ENCODE assay signal across 22 mouse cellular contexts in the genomic region with DNA sequence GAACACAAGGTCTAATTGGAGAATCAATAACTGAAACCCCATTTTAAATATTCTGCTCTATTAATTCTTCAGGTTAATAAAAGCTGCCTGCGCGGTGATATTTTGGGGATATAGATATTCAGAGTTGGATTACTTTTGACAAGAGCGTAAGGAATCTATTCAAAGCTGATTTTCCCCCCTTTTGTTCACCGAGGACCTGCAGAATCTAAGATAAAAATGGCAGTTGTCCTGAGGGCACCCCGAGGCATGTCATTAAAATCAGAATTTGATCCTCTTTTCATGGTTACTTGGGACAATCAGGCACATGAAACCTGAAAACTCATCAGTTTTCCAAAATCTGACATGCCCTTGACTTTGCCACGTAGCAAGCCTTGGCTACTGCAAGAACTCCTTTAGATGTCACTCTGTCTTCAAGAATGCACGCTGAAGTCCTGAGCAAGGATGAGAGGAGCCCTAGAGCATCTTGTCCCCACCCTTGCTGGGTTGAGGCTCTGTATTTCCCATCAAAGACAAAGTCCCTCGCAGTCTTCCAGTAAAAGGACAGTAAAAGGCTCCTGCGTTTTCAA.
DNase-seq lines count a peak whose midpoint lies in the region; ATAC-seq and TF ChIP-seq lines count a peak whose summit lies in the region.
"Had no signal": no experiment of that assay in that cellular context is flagged by ENCODE, and none has a peak within 500 bp of the region (broad histone marks: within the 10 kb centered on the region; RNA-seq: fewer than 3 reads in every experiment).

No protein-coding gene starts in this region.

- H3K4me2 ChIP-seq in forebrain, embryonic 11.5 days (ENCODE audit: low read depth, low read length, severe bottlenecking) = no peak overlapping the region
- H3K4me2 ChIP-seq in forebrain, embryonic 15.5 days (replicated peaks) = no peak overlapping the region
- no peak overlapping the region for H3K4me2 ChIP-seq in CH12.LX (ENCODE audit: insufficient read depth, low read depth, poor library complexity, severe bottlenecking)
- H3K4me2 ChIP-seq in forebrain, postnatal 0 days (ENCODE audit: low read depth) = no peak overlapping the region
- no peak overlapping the region for H3K4me2 ChIP-seq in midbrain, embryonic 15.5 days
- H3K4me2 ChIP-seq: hindbrain, embryonic 13.5 days; intestine, embryonic 15.5 days; liver, embryonic 11.5 days had no signal

- peak; percentile 49 for ATAC-seq in forebrain, embryonic 11.5 days (replicated peaks; ENCODE audit: low FRiP score)
- no peak for ATAC-seq in forebrain, embryonic 15.5 days (replicated peaks)
- ATAC-seq in forebrain, postnatal 0 days = peak; percentile 38; the same call in 1 of the 2 replicates
- peak; percentile 68 for ATAC-seq in midbrain, embryonic 15.5 days (replicated peaks)
- ATAC-seq: intestine, embryonic 15.5 days; liver, postnatal 0 days; lung, postnatal 0 days; Patski had no signal

- no peaks in the 10 kb centered on the region for H3K9me3 ChIP-seq in forebrain, embryonic 11.5 days (ENCODE audit: control insufficient read depth, low read length)
- no peaks in the 10 kb centered on the region for H3K9me3 ChIP-seq in forebrain, embryonic 15.5 days
- no peaks in the 10 kb centered on the region for H3K9me3 ChIP-seq in CH12.LX (replicated peaks; ENCODE audit: low read length)
- H3K9me3 ChIP-seq in forebrain, postnatal 0 days (ENCODE audit: low read length) = no peaks in the 10 kb centered on the region
- H3K9me3 ChIP-seq in midbrain, embryonic 15.5 days = no peaks in the 10 kb centered on the region
- H3K9me3 ChIP-seq: embryonic facial prominence, embryonic 10.5 days; hindbrain, embryonic 13.5 days; intestine, embryonic 15.5 days had no signal

- DNase-seq in forebrain, embryonic 11.5 days (ENCODE audit: low spot score) = no peak
- no peak for DNase-seq in CH12.LX (ENCODE audit: extremely low read depth)
- DNase-seq in forebrain, postnatal 0 days = no peak
- no peak for DNase-seq in lung, postnatal 14 days
- no peak for DNase-seq in layer of hippocampus, adult 18-20 months (ENCODE audit: low spot score in 2 of 2)
- DNase-seq: adrenal gland, adult 2 months; cerebellum, adult 18-20 months; cerebellum, postnatal 25 days; gastrocnemius, postnatal 14 days; kidney, adult 9 months; kidney, postnatal 14 days; liver, postnatal 0 days had no signal

- H3K4me1 ChIP-seq in forebrain, embryonic 11.5 days (replicated peaks; ENCODE audit: control insufficient read depth, insufficient read depth, low read length) = peaks cover 3% of the 10 kb centered on the region; the same call in 1 of the 2 replicates
- H3K4me1 ChIP-seq in forebrain, embryonic 15.5 days = peaks cover 45% of the 10 kb centered on the region
- H3K4me1 ChIP-seq in CH12.LX (ENCODE audit: control insufficient read depth in 1 of 2, insufficient read depth in 2 of 2) = peaks cover 0 to 10% of the 10 kb centered on the region in 2 experiments; a peak in 2 of 4 replicates
- peaks cover 13% of the 10 kb centered on the region; the same call in 1 of the 2 replicates for H3K4me1 ChIP-seq in forebrain, postnatal 0 days (ENCODE audit: insufficient read depth)
- peaks cover 34% of the 10 kb centered on the region for H3K4me1 ChIP-seq in midbrain, embryonic 15.5 days
- H3K4me1 ChIP-seq: intestine, embryonic 15.5 days had no signal

- no peaks in the 10 kb centered on the region for H3K36me3 ChIP-seq in forebrain, embryonic 11.5 days (ENCODE audit: control insufficient read depth, insufficient read depth, low read length)
- no peaks in the 10 kb centered on the region for H3K36me3 ChIP-seq in forebrain, embryonic 15.5 days
- no peaks in the 10 kb centered on the region for H3K36me3 ChIP-seq in CH12.LX (replicated peaks in 1 of 2; ENCODE audit: control insufficient read depth in 1 of 2, insufficient read depth in 1 of 2, low read length in 1 of 2)
- H3K36me3 ChIP-seq in forebrain, postnatal 0 days (ENCODE audit: insufficient read depth) = no peaks in the 10 kb centered on the region
- no peaks in the 10 kb centered on the region for H3K36me3 ChIP-seq in midbrain, embryonic 15.5 days (replicated peaks)
- H3K36me3 ChIP-seq: embryonic facial prominence, embryonic 10.5 days; G1E; hindbrain, embryonic 13.5 days; intestine, embryonic 15.5 days had no signal

- TF ChIP-seq CTCF in CH12.LX (conservative IDR thresholded peaks at IDR 0.05 in 1 of 2, IDR thresholded peaks at IDR 0.05 in 1 of 2; ENCODE audit: low read depth in 2 of 2, low read length in 2 of 2) = 0 out of 4 replicates have a peak, but pooled peaks of 1 of the 2 experiments have one; percentile 4
- peak; percentile 28; the same call in 1 of the 2 replicates for TF ChIP-seq CTCF in forebrain, postnatal 0 days (IDR thresholded peaks at IDR 0.05; ENCODE audit: low read depth)

- no peak for TF ChIP-seq EP300 in CH12.LX (IDR thresholded peaks at IDR 0.05; ENCODE audit: low read length)

- no peak overlapping the region for H3K27ac ChIP-seq in forebrain, embryonic 11.5 days (ENCODE audit: low read depth, low read length)
- no peak overlapping the region for H3K27ac ChIP-seq in forebrain, embryonic 15.5 days (replicated peaks)
- no peak overlapping the region for H3K27ac ChIP-seq in CH12.LX (ENCODE audit: insufficient read depth, low read depth)
- H3K27ac ChIP-seq in forebrain, postnatal 0 days (ENCODE audit: low read depth, low read length) = no peak overlapping the region
- 0 out of 2 replicates have a peak overlapping the region, but pooled peaks have one; percentile 5 for H3K27ac ChIP-seq in midbrain, embryonic 15.5 days
- H3K27ac ChIP-seq: embryonic facial prominence, embryonic 10.5 days; intestine, embryonic 15.5 days; layer of hippocampus, adult 2 months had no signal

- TF ChIP-seq POLR2A in CH12.LX (IDR thresholded peaks at IDR 0.05; ENCODE audit: low read depth, low read length) = no peak

- H3K27me3 ChIP-seq in forebrain, embryonic 11.5 days (ENCODE audit: control insufficient read depth, insufficient read depth, low read length) = no peaks in the 10 kb centered on the region
- H3K27me3 ChIP-seq in forebrain, embryonic 15.5 days = no peaks in the 10 kb centered on the region
- H3K27me3 ChIP-seq in CH12.LX (replicated peaks) = no peaks in the 10 kb centered on the region
- H3K27me3 ChIP-seq in forebrain, postnatal 0 days (ENCODE audit: insufficient read depth, low read length) = no peaks in the 10 kb centered on the region
- H3K27me3 ChIP-seq in midbrain, embryonic 15.5 days (replicated peaks) = no peaks in the 10 kb centered on the region
- H3K27me3 ChIP-seq: hindbrain, embryonic 13.5 days; intestine, embryonic 15.5 days had no signal

- in situ Hi-C loops in CH12.LX (cut with MboI; ENCODE audit: low pct_ligation_motif_present, low pct_unique_long_range_greater_than_20kb, low sequenced_read_pairs) = no loop called here

- H3K9ac ChIP-seq in forebrain, embryonic 11.5 days (ENCODE audit: low read length) = no peak overlapping the region
- H3K9ac ChIP-seq in forebrain, embryonic 15.5 days (replicated peaks) = no peak overlapping the region
- no peak overlapping the region for H3K9ac ChIP-seq in CH12.LX (ENCODE audit: insufficient read depth, low read depth)
- no peak overlapping the region for H3K9ac ChIP-seq in forebrain, postnatal 0 days
- H3K9ac ChIP-seq in midbrain, embryonic 15.5 days = no peak overlapping the region
- H3K9ac ChIP-seq: hindbrain, embryonic 13.5 days; intestine, embryonic 15.5 days; liver, postnatal 0 days had no signal

- 38% methylated on average over 9 of the region's 9 CpGs for WGBS in forebrain, embryonic 11.5 days
- 22% methylated on average over 9 of the region's 9 CpGs for WGBS in forebrain, embryonic 15.5 days
- 26% methylated on average over 9 of the region's 9 CpGs for WGBS in forebrain, postnatal 0 days
- 23% methylated on average over 9 of the region's 9 CpGs for WGBS in midbrain, embryonic 15.5 days

- no peaks in the 10 kb centered on the region for H3K79me2 ChIP-seq in CH12.LX (replicated peaks; ENCODE audit: control insufficient read depth, extremely low read depth, insufficient read depth, poor library complexity, severe bottlenecking)

- peak; percentile 15 for TF ChIP-seq RAD21 in CH12.LX (IDR thresholded peaks at IDR 0.05; ENCODE audit: low read depth, low read length)

- no peak overlapping the region for H3K4me3 ChIP-seq in forebrain, embryonic 11.5 days (ENCODE audit: low read depth, low read length)
- no peak overlapping the region for H3K4me3 ChIP-seq in forebrain, embryonic 15.5 days
- H3K4me3 ChIP-seq in CH12.LX (replicated peaks in 1 of 3; ENCODE audit: low read depth in 2 of 3, low read length in 2 of 3, poor library complexity in 1 of 3) = no peak overlapping the region
- H3K4me3 ChIP-seq in forebrain, postnatal 0 days (ENCODE audit: low read depth, low read length) = no peak overlapping the region
- no peak overlapping the region for H3K4me3 ChIP-seq in midbrain, embryonic 15.5 days
- H3K4me3 ChIP-seq: embryonic facial prominence, embryonic 10.5 days; hindbrain, embryonic 13.5 days; intestine, embryonic 15.5 days; layer of hippocampus, adult 2 months had no signal

- dilution Hi-C loops in CH12.LX (cut with MboI; ENCODE audit: extremely low pct_ligation_motif_present, extremely low pct_unique_long_range_greater_than_20kb, low sequenced_read_pairs) = no loop called here

TF ChIP-seq in CH12.LX, 34 proteins besides CTCF, POLR2A, EP300 and RAD21 (continues in another document):
- TF ChIP-seq USF1 (IDR thresholded peaks at IDR 0.05; ENCODE audit: low read depth, low read length) (no peak), MEF2A (IDR thresholded peaks at IDR 0.05; ENCODE audit: borderline replicate concordance, low read depth, low read length) (no peak), JUN (IDR thresholded peaks at IDR 0.05; ENCODE audit: insufficient read depth, low read depth, low read length) (no peak), GABPA (IDR thresholded peaks at IDR 0.05; ENCODE audit: insufficient replicate concordance, low read depth, low read length) (no peak), KAT2A (IDR thresholded peaks at IDR 0.05; ENCODE audit: insufficient replicate concordance, low read length) (no peak), MAX (IDR thresholded peaks at IDR 0.05; ENCODE audit: low read length) (no peak), CHD2 (IDR thresholded peaks at IDR 0.05; ENCODE audit: low read length) (no peak), BHLHE40 (IDR thresholded peaks at IDR 0.05; ENCODE audit: low read depth, low read length) (no peak), TBP (conservative IDR thresholded peaks at IDR 0.05; ENCODE audit: low read depth, low read length) (no peak), SMC3 (IDR thresholded peaks at IDR 0.05; ENCODE audit: low read depth, low read length) (no peak), PAX5 (IDR thresholded peaks at IDR 0.05; ENCODE audit: low read length) (no peak), NRF1 (IDR thresholded peaks at IDR 0.05; ENCODE audit: low read depth, low read length) (no peak), MAFK (IDR thresholded peaks at IDR 0.05; ENCODE audit: insufficient replicate concordance, low read length) (no peak), JUND (conservative IDR thresholded peaks at IDR 0.05; ENCODE audit: low read depth, low read length) (no peak), MYC (IDR thresholded peaks at IDR 0.05; ENCODE audit: low read depth, low read length) (no peak), HCFC1 (IDR thresholded peaks at IDR 0.05; ENCODE audit: low read depth, low read length) (no peak), MXI1 (IDR thresholded peaks at IDR 0.05; ENCODE audit: low read depth, low read length) (no peak)
